Mouse (Mus musculus) lung, embryonic 16.5 days (tissue): ENCODE results near the gene Flot1. TPM values are rescaled to one million over a fixed set of nuclear protein-coding genes. Genes with fewer than 3 reads are reported as not detected.

Experiments
- ATAC-seq: fragments of 200-750 bp; cut with Nextera tagmentation; 2 replicates; pipeline ENCODE4 v1.8.0; 2017; ENCODE audit warnings: low read depth, mild to moderate bottlenecking, moderate library complexity
- H3K27ac ChIP-seq: fragments of 300-500 bp; sonication (generic); 2 replicates; pipeline ENCODE4 v1.5.1; 2014; ENCODE audit warnings: mild to moderate bottlenecking, control low read depth, low read length
- H3K27me3 ChIP-seq: fragments of 300-500 bp; sonication (generic); 2 replicates; pipeline ENCODE4 v1.6.1; 2014; ENCODE audit warnings: low read depth, low read length, mixed read lengths; ENCODE audit not compliant: control insufficient read depth, insufficient read depth
- H3K36me3 ChIP-seq: fragments of 300-500 bp; sonication (generic); 2 replicates; pipeline ENCODE4 v1.6.1; 2014; ENCODE audit warnings: low read length; ENCODE audit not compliant: control insufficient read depth, insufficient read depth
- H3K4me1 ChIP-seq: fragments of 300-500 bp; sonication (generic); replicated peaks from 2 replicates; pipeline ENCODE4 v1.6.1; 2014; ENCODE audit warnings: low read length, mixed read lengths; ENCODE audit not compliant: control insufficient read depth, insufficient read depth
- H3K4me2 ChIP-seq: fragments of 300-500 bp; sonication (generic); 2 replicates; pipeline ENCODE4 v1.6.1; 2014; ENCODE audit warnings: low read depth, low read length, control low read depth
- H3K4me3 ChIP-seq: fragments of 300-500 bp; sonication (generic); 2 replicates; pipeline ENCODE4 v1.5.1; 2014; ENCODE audit warnings: mild to moderate bottlenecking, low read length, control low read depth
- H3K9ac ChIP-seq: fragments of 300-500 bp; sonication (generic); 2 replicates; pipeline ENCODE4 v1.6.1; 2014; ENCODE audit warnings: low read length, control low read depth
- H3K9me3 ChIP-seq: fragments of 300-500 bp; sonication (generic); 2 replicates; pipeline ENCODE4 v1.6.1; 2016; ENCODE audit warnings: low read length; ENCODE audit not compliant: control insufficient read depth
- WGBS: fragments of 180-500 bp; shearing (Covaris S2); extraction: QIAGEN DNeasy Blood & Tissue Kit; methylation state at CpG from one replicate; pipeline ENCODE4 v1.1.7; 2014; 5-methylcytosine and 5-hydroxymethylcytosine counted together
- polyA plus RNA-seq: library from polyadenylated mRNA; unstranded; fragments of >200 nt; fragmentation: Nextera tagmentation; extraction: Ambion mirVana; gene quantifications from 2 replicates; pipeline ENCODE4 v1.2.1, GENCODE M21; 2015

Gene Flot1
- polyA plus RNA-seq = 57.8 and 65.1 TPM in 2 replicates

- under 1% methylated on average over 33 of the region's 47 CpGs for WGBS
- peak; percentile 90 for ATAC-seq
These were observed at the start of gene Flot1 for GRCm38 (mm10) chr17:35822964-35823937. Flot1 (plus strand) TSS chr17:35823230.

GRCm38 (mm10) chr17:35776811-35777609 lies 46.0 kb upstream of the Flot1 start:
- H3K27ac ChIP-seq = peak overlapping the region; percentile 82
- 9% methylated on average over 13 of the region's 13 CpGs for WGBS
- H3K4me3 ChIP-seq = no peak overlapping the region
- peak overlapping the region; percentile 17; the same call in 1 of the 2 replicates for H3K9ac ChIP-seq
- H3K4me2 ChIP-seq = peak overlapping the region; percentile 25
- peaks cover 28% of the 10 kb centered on the region for H3K4me1 ChIP-seq
- no peaks in the 10 kb centered on the region for H3K27me3 ChIP-seq
- no peaks in the 10 kb centered on the region for H3K36me3 ChIP-seq
- no peaks in the 10 kb centered on the region for H3K9me3 ChIP-seq
- peak; percentile 72 for ATAC-seq

More at GRCm38 (mm10) chr17:35822964-35823937, at the start of gene Flot1:
- peak within 1 kb of the TSS; percentile 88 for H3K9ac ChIP-seq
- peak within 1 kb of the TSS; percentile 98 for H3K4me2 ChIP-seq
- no peaks in the 10 kb centered on the region for H3K9me3 ChIP-seq
- H3K36me3 ChIP-seq = peaks cover 15% of the 10 kb centered on the region; the same call in 1 of the 2 replicates
- H3K4me3 ChIP-seq = peak within 1 kb of the TSS; percentile 59
- H3K27ac ChIP-seq = peak within 1 kb of the TSS; percentile 90
- peaks cover 15% of the 10 kb centered on the region for H3K4me1 ChIP-seq
- no peaks in the 10 kb centered on the region for H3K27me3 ChIP-seq

DNA sequence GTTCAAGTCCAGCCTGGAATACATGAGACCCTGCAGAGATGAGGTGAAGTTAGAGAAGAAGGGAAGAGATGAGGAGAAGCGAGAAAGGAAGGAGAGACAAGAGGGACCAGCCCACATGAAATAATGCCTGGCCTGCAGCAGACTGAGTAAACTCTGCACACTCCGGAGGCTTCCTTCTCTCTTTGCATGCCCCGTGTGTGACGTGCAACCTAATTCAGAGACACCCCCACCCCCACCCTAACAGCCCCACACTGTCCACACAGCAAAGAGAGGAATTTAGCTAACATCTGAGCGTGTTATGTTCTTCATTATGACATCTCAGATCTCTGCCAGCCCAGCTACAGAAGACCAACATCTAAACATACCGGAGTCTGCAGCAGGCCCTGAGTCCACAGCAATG lies 44.1 kb upstream of the Flot1 start:
- H3K27ac ChIP-seq = peak overlapping the region; percentile 21
- no peak overlapping the region for H3K4me2 ChIP-seq
- no peaks in the 10 kb centered on the region for H3K36me3 ChIP-seq
- H3K4me1 ChIP-seq = peaks cover 28% of the 10 kb centered on the region
- no peak overlapping the region for H3K9ac ChIP-seq
- no peaks in the 10 kb centered on the region for H3K27me3 ChIP-seq
- ATAC-seq = 0 out of 2 replicates have a peak, but pooled peaks have one; percentile 13
- no peaks in the 10 kb centered on the region for H3K9me3 ChIP-seq
- H3K4me3 ChIP-seq = no peak overlapping the region
- WGBS = 33% methylated on average over 6 of the region's 6 CpGs

DNA sequence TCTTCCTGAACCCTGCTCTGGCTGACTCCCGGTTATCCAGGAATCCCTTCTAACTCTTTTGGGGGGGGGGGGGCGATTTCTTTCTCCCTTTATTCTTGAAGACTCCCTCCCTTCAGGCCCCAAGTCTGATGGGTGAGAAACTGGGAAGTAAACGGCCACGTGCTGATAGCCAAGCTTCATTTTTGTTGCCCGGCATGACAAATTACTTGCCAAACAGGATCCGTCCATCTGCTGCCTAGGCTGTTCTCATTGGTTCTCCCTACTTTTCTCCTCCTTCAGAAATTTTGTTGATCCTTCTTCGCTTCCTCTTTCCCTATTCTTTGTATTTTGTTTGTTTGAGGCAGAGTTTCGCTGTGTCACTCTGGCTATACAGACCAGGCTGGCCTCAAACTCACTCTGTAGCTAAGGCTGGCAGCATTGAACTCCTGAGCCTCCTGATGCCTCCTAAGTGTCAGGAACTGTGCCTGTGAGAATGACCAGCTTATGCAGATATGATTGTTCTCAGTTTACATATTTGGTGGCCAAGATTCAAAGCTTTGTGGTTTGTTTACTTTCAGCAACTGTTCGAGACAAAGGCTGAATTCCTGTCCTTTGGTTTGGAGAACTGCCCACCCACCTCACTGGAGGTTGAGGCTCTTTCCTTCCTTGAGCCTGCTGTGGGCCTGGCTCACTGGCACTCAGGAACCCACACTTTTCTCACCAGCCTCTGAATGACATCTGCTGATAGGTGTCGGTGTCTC lies 43.4 kb upstream of the Flot1 start:
- Histone ChIP-seq H3K27ac (peak overlapping the region; percentile 21), H3K36me3 (no peaks in the 10 kb centered on the region), H3K27me3 (no peaks in the 10 kb centered on the region), H3K4me3 (no peak overlapping the region), H3K9me3 (no peaks in the 10 kb centered on the region), H3K9ac (peak overlapping the region; percentile 10; the same call in 1 of the 2 replicates), H3K4me2 (no peak overlapping the region), H3K4me1 (peaks cover 28% of the 10 kb centered on the region)
- ATAC-seq = peak; percentile 43; the same call in 1 of the 2 replicates
- 33% methylated on average over 10 of the region's 10 CpGs for WGBS

DNA sequence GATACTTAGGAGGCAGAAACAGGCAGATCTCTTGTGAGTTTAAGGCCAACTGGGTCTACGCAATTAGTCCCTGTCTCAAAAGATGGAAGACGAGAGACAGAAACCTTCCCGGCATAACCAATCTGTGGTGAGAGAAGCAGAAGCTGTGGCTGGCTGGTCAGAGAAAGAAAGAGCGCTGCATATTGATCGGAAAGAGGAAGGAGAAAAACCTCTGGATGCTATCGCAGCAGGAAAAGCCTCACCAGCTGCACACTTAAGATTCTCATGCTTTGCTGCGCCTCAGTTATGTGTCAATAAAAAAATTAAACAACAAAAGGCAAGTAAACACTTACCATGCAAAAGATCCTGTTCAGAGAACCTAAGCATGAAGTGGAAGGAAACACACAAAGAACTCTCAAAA lies 42.7 kb upstream of the Flot1 start:
- Histone ChIP-seq H3K4me2 (no peak overlapping the region), H3K27me3 (no peaks in the 10 kb centered on the region), H3K4me3 (no peak overlapping the region), H3K9me3 (no peaks in the 10 kb centered on the region), H3K27ac (peak overlapping the region; percentile 21), H3K9ac (no peak overlapping the region), H3K4me1 (peaks cover 28% of the 10 kb centered on the region), H3K36me3 (no peaks in the 10 kb centered on the region)
- WGBS = 90% methylated on average over 7 of the region's 7 CpGs
- ATAC-seq = no peak

DNA sequence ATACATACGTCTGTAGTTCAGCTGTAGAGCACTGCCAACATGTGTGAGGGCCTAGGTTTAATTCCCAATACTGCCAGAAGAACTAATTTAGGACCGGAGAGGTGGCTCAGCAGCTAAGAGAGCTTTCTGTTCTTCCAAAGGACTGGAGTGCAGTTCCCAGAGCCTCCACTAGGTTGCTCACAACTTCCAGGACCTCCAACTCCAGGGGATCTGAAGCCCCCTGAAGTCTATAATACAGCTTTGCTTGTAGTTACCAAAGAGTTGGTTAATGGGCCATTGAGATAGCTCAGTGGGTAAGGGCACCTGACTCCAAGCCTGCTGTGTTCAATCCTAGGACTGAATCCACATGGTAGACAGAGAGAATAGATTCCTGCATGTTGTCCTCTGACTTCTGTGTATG lies 40.6 kb upstream of the Flot1 start:
- peaks cover 18% of the 10 kb centered on the region for H3K4me1 ChIP-seq
- H3K9ac ChIP-seq = no peak overlapping the region
- WGBS = 69% methylated on average over 2 of the region's 2 CpGs

DNA sequence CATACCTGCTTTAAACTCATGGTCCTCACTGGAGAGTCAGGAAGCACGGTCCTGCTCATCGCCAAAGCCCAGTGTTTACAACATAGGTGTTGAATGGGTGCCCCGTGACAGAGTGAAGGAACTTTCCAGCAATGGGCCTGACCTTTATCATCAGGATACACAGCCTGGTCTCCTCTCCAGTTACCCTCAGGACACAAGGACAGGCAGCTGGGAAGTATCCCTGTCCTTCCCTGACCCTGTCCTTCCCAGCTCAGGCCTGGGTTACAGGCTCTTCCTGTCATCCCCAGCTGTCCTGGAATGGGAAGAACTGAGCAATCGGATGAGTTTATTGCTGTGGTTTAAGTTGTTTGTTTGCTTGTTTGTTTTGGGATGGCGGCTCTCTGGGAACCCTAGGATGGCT lies 40.1 kb upstream of the Flot1 start:
- H3K27me3 ChIP-seq = no peaks in the 10 kb centered on the region
- H3K4me3 ChIP-seq = no peak overlapping the region
- ATAC-seq = no peak
- H3K4me1 ChIP-seq = peaks cover 12% of the 10 kb centered on the region
- WGBS = 66% methylated on average over 5 of the region's 5 CpGs
- no peak overlapping the region for H3K27ac ChIP-seq
- H3K9ac ChIP-seq = no peak overlapping the region
- H3K36me3 ChIP-seq = no peaks in the 10 kb centered on the region
- no peaks in the 10 kb centered on the region for H3K9me3 ChIP-seq
- no peak overlapping the region for H3K4me2 ChIP-seq

More for the DNA sequence above, 40.6 kb upstream of the Flot1 start:
- Histone ChIP-seq H3K4me2 (no peak overlapping the region), H3K9me3 (no peaks in the 10 kb centered on the region), H3K4me3 (no peak overlapping the region), H3K27me3 (no peaks in the 10 kb centered on the region), H3K27ac (no peak overlapping the region), H3K36me3 (no peaks in the 10 kb centered on the region)
- no peak for ATAC-seq

DNA sequence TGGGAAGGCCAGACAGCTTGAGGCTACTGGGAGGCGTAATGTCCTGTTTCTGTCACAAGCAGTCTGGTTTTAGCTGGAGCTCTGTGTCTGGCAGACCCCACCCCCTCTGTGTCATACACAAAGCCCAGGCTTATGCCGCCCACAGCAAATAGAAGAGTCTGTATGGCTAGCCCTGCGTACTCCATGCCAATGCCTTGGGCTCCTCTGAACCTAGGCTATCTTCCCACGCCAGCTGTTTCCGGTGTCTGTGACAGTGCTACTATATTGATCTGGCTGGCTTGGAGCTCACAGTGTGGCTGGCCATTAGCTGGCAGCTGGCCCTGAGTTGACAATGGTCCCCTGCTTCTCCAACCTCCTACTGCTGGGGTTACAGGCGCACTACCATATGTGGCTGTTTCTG lies 39.1 kb upstream of the Flot1 start:
- H3K4me1 ChIP-seq = peaks cover 8% of the 10 kb centered on the region
- H3K36me3 ChIP-seq = no peaks in the 10 kb centered on the region
- H3K9me3 ChIP-seq = no peaks in the 10 kb centered on the region
- no peak overlapping the region for H3K4me2 ChIP-seq
- peak; percentile 75 for ATAC-seq
- 73% methylated on average over 6 of the region's 6 CpGs for WGBS
- no peak overlapping the region for H3K4me3 ChIP-seq
- no peaks in the 10 kb centered on the region for H3K27me3 ChIP-seq
- H3K9ac ChIP-seq = no peak overlapping the region
- H3K27ac ChIP-seq = no peak overlapping the region
